Mouse (Mus musculus) cerebellum, adult 2 months (tissue): ENCODE results near the gene Tbc1d10c. TPM values are rescaled to one million over a fixed set of nuclear protein-coding genes. Genes with fewer than 3 reads are reported as not detected.

ENCODE experiments used
- DNase-seq, 2 experiments: peaks; one replicate each; pipeline ENCODE4 v3.0.0; 2021
- H3K27ac ChIP-seq: fragments of 200-500 bp; 2 replicates; pipeline ENCODE4 v1.5.1; 2012; ENCODE audit warnings: low read length, control low read depth, inconsistent platforms; ENCODE audit not compliant: insufficient read depth
- H3K27me3 ChIP-seq: fragments of 200-500 bp; 2 replicates; pipeline ENCODE4 v1.6.1; 2012; ENCODE audit warnings: inconsistent platforms, mild to moderate bottlenecking, low read length, moderate library complexity; ENCODE audit not compliant: control insufficient read depth, insufficient read depth
- H3K4me1 ChIP-seq: fragments of 200-500 bp; 2 replicates; pipeline ENCODE4 v1.6.1; 2011; ENCODE audit warnings: low read length; ENCODE audit not compliant: control insufficient read depth, insufficient read depth
- H3K4me3 ChIP-seq: fragments of 200-500 bp; replicated peaks from 2 replicates; pipeline ENCODE3; 2011; ENCODE audit warnings: mild to moderate bottlenecking, low read depth, low read length, control low read depth; ENCODE audit not compliant: insufficient read depth
- CTCF ChIP-seq: fragments of 200-500 bp; IDR thresholded peaks from 2 replicates; pipeline ENCODE4 v1.5.1; 2011; ENCODE audit warnings: low read depth, mild to moderate bottlenecking, control low read depth, low read length, moderate library complexity, borderline replicate concordance; ENCODE audit not compliant: insufficient read depth
- POLR2A ChIP-seq: fragments of 200-500 bp; IDR thresholded peaks from 2 replicates; pipeline ENCODE4 v1.6.1; 2011; ENCODE audit warnings: low read length, control low read depth, borderline replicate concordance; ENCODE audit not compliant: insufficient read depth
- WGBS: fragments of 180-500 bp; shearing (Covaris S2); methylation state at CpG from one replicate; pipeline ENCODE4 v1.1.7; 2018; 5-methylcytosine and 5-hydroxymethylcytosine counted together
- polyA plus RNA-seq: library from polyadenylated mRNA; depleted of rRNA; stranded (reverse); fragments of >200 nt; gene quantifications from 2 replicates; pipeline ENCODE4 v1.2.3, GENCODE M21; 2012

Tbc1d10c gene
- polyA plus RNA-seq, 1 experiment, result 1.1 TPM

GRCm38 (mm10) chr19:4228891-4229290 lies 37.8 kb upstream of the Tbc1d10c start:
- WGBS, result 86% methylated on average over 4 of the region's 4 CpGs
- no peak overlapping the region for H3K27ac ChIP-seq
- H3K27me3 ChIP-seq, result no peaks in the 10 kb centered on the region
- TF ChIP-seq CTCF, result no peak
- TF ChIP-seq POLR2A, result no peak
- no peaks in the 10 kb centered on the region for H3K4me1 ChIP-seq
- no peak overlapping the region for H3K4me3 ChIP-seq
- no peak for DNase-seq

DNA sequence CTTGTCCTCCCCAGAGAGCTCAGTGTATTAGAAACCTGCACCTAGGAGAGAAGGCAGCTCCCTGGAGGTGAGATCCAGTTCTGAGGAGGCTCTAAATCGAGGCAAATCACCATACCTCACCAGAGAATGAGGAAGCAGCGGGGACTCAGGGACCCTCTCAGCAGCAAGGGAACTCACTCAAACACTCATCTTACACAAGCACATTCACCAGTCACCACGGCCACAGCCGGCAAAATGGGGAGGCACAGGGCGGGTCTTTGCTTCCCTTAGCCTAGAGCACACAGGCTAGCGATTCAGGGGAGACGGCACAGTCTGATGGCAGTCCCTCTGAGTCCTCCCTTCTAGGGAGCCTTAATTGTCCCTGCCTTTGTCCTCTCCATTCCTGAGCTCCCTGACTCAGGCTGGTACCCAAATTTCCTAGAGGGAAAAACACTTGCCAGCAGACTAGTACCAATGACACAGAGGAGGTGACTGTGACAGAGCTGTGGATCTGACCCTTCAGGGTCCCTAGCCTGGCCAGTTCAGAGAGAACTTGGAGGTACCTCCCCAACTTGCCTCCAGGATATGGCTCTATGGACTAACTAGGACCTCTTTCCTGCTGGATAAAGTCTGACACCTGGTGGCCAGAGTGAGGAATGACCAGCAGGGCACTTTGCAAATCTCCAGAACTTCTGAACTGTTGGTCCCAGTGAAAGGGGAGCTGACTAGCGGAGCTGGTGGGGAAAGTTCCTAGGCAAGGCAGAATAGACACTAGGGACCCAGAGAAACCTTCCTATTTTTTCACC lies 37.0 kb upstream of the Tbc1d10c start:
- H3K4me3 ChIP-seq, result no peak overlapping the region
- DNase-seq, result peak; percentile 72 to 79
- no peaks in the 10 kb centered on the region for H3K27me3 ChIP-seq
- no peaks in the 10 kb centered on the region for H3K4me1 ChIP-seq
- TF ChIP-seq POLR2A (no peak), CTCF (peak; percentile 92)
- H3K27ac ChIP-seq, result no peak overlapping the region
- 20% methylated on average over 8 of the region's 8 CpGs for WGBS

DNA sequence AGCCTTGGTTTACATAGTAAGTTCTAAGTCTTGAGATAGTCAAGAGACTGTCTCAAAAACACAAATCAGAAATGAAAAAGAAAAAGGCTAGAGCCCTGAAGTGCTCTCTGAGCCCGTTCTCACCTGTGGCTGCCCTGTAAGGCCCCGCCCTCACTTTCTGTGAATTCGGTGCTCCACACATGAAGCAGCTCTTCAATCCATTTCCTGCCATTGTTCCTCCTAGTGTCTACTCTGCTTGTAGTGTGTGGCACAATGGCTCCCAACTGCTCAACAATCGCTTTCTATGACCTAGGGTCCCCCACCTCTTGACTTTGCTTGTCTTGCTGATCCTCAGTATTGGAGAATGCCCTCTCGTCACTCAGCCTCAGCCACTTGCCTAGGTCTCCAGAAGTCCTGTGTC lies 36.4 kb upstream of the Tbc1d10c start:
- Histone ChIP-seq H3K4me1 (no peaks in the 10 kb centered on the region), H3K4me3 (no peak overlapping the region), H3K27me3 (no peaks in the 10 kb centered on the region), H3K27ac (no peak overlapping the region)
- no peak for DNase-seq
- WGBS, result 83% methylated on average over 5 of the region's 5 CpGs
- TF ChIP-seq POLR2A (no peak), CTCF (no peak)

DNA sequence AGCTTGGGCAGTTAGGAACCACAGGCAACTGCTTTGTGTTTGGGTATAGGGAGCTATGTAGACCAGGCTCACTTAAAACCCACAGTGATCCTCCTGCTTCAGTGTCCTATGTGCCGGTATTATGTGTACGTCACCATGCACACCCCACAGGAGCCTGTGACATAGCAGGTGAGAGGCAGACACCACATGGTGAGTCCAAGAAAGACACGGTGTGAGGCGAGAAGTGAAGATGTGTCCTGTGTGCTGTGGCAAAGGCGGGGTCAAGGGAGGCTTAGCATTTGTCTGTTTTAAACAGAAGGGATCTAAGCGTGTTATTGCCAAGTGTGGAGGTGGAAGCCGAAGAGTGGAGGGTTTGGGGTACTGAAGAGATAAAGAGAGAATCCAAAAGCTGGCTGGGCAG lies 35.7 kb upstream of the Tbc1d10c start:
- TF ChIP-seq CTCF, result no peak
- no peak for TF ChIP-seq POLR2A
- 86% methylated on average over 7 of the region's 7 CpGs for WGBS

GRCm38 (mm10) chr19:4222165-4222564 lies 31.1 kb upstream of the Tbc1d10c start:
- TF ChIP-seq CTCF (no peak), POLR2A (no peak)
- no peak overlapping the region for H3K4me3 ChIP-seq

More for the DNA sequence above, 35.7 kb upstream of the Tbc1d10c start:
- DNase-seq, result no peak
- H3K27me3 ChIP-seq, result no peaks in the 10 kb centered on the region
- H3K4me1 ChIP-seq, result no peaks in the 10 kb centered on the region
- no peak overlapping the region for H3K27ac ChIP-seq
- H3K4me3 ChIP-seq, result no peak overlapping the region

GRCm38 (mm10) chr19:4220957-4221743 lies 30.1 kb upstream of the Tbc1d10c start:
- Histone ChIP-seq H3K27ac (no peak overlapping the region), H3K4me3 (no peak overlapping the region), H3K27me3 (no peaks in the 10 kb centered on the region), H3K4me1 (peaks cover 12% of the 10 kb centered on the region)
- TF ChIP-seq CTCF (no peak), POLR2A (no peak)
- no peak for DNase-seq
- 51% methylated on average over 14 of the region's 14 CpGs for WGBS

More at GRCm38 (mm10) chr19:4222165-4222564, 31.1 kb upstream of the Tbc1d10c start:
- no peaks in the 10 kb centered on the region for H3K27me3 ChIP-seq
- no peak for DNase-seq
- H3K27ac ChIP-seq, result no peak overlapping the region
- WGBS, result 62% methylated on average over 11 of the region's 11 CpGs
- peaks cover 12% of the 10 kb centered on the region for H3K4me1 ChIP-seq

DNA sequence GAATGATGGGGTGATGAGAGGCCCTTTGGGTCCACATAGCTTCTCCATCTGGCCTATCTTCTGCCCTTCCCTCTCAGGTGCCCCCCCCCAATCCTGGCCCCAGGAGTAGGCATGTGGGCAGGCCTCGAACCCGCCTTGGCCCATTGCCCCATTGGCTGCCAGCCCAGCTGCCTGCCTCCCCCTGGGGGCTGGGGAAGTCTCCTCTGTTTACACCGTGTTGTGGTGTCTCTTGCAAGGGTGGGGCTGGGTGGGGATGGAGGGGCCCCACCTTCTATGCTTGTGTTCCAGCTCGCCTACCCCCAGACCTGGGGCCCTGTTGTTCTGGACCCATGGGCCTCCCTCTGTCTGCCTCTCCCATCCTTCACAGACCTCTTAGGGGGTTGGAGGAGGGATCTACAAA lies 29.3 kb upstream of the Tbc1d10c start:
- no peak for TF ChIP-seq CTCF
- TF ChIP-seq POLR2A, result no peak
- Histone ChIP-seq H3K27me3 (no peaks in the 10 kb centered on the region), H3K27ac (no peak overlapping the region), H3K4me3 (no peak overlapping the region), H3K4me1 (peaks cover 17% of the 10 kb centered on the region)
- whole genome bisulfite sequencing, result 29% methylated on average over 4 of the region's 4 CpGs
- DNase-seq, result no peak
